Mouse (Mus musculus): ENCODE measurements around the gene Olfr620. TPM values are rescaled to one million over a fixed set of nuclear protein-coding genes. Genes with fewer than 3 reads are reported as not detected.

Olfr620 gene
- total and polyA plus RNA-seq, 3 experiments: not detected

- Histone ChIP-seq H3K36me3 (replicated peaks in 1 of 2; ENCODE audit: control insufficient read depth in 1 of 2, insufficient read depth in 1 of 2, low read length in 1 of 2) (no peaks in the 10 kb centered on the region), H3K4me3 (replicated peaks in 1 of 3; ENCODE audit: low read depth in 2 of 3, low read length in 2 of 3, poor library complexity in 1 of 3) (no peak within 1 kb of the TSS), H3K27ac (ENCODE audit: insufficient read depth, low read depth) (no peak within 1 kb of the TSS), H3K9me3 (replicated peaks; ENCODE audit: low read length) (no peaks in the 10 kb centered on the region), H3K9ac (ENCODE audit: insufficient read depth, low read depth) (no peak within 1 kb of the TSS), H3K27me3 (replicated peaks) (no peaks in the 10 kb centered on the region), H3K4me1 (ENCODE audit: control insufficient read depth in 1 of 2, insufficient read depth in 2 of 2) (no peaks in the 10 kb centered on the region), H3K4me2 (ENCODE audit: insufficient read depth, low read depth, poor library complexity, severe bottlenecking) (no peak within 1 kb of the TSS), H3K79me2 (replicated peaks; ENCODE audit: control insufficient read depth, extremely low read depth, insufficient read depth, poor library complexity, severe bottlenecking) (no peaks in the 10 kb centered on the region)
- no peak for DNase-seq (ENCODE audit: extremely low read depth)
- no peak for TF ChIP-seq ETS1 (conservative IDR thresholded peaks at IDR 0.05; ENCODE audit: low read depth, low read length)
- TF ChIP-seq POLR2AphosphoS2 (IDR thresholded peaks at IDR 0.05; ENCODE audit: low read depth, low read length): no peak
- TF ChIP-seq E2F4 (IDR thresholded peaks at IDR 0.05; ENCODE audit: insufficient replicate concordance, low read depth, low read length): no peak
- no peak for TF ChIP-seq GABPA (IDR thresholded peaks at IDR 0.05; ENCODE audit: insufficient replicate concordance, low read depth, low read length)
- no peak for TF ChIP-seq MXI1 (IDR thresholded peaks at IDR 0.05; ENCODE audit: low read depth, low read length)
- no peak for TF ChIP-seq RAD21 (IDR thresholded peaks at IDR 0.05; ENCODE audit: low read depth, low read length)
- dilution Hi-C loops (cut with MboI; ENCODE audit: extremely low pct_ligation_motif_present, extremely low pct_unique_long_range_greater_than_20kb, low sequenced_read_pairs): no loop called here
- in situ Hi-C loops (cut with MboI; ENCODE audit: low pct_ligation_motif_present, low pct_unique_long_range_greater_than_20kb, low sequenced_read_pairs): no loop called here
Measured at GRCm38 (mm10) chr7:103589803-103590202, 22.5 kb downstream of the Olfr620 start, which contains the start of gene Olfr618. Olfr618 (plus strand) TSS chr7:103590103.

GRCm38 (mm10) chr7:103572761-103573160 is 39.6 kb downstream of the Olfr620 start, which contains the start of gene Olfr617:
Olfr617 (plus strand) TSS chr7:103573061.
- Histone ChIP-seq H3K27ac (ENCODE audit: insufficient read depth, low read depth) (no peak within 1 kb of the TSS), H3K36me3 (replicated peaks in 1 of 2; ENCODE audit: control insufficient read depth in 1 of 2, insufficient read depth in 1 of 2, low read length in 1 of 2) (no peaks in the 10 kb centered on the region), H3K4me2 (ENCODE audit: insufficient read depth, low read depth, poor library complexity, severe bottlenecking) (no peak within 1 kb of the TSS), H3K9ac (ENCODE audit: insufficient read depth, low read depth) (no peak within 1 kb of the TSS), H3K4me1 (ENCODE audit: control insufficient read depth in 1 of 2, insufficient read depth in 2 of 2) (no peaks in the 10 kb centered on the region), H3K4me3 (replicated peaks in 1 of 3; ENCODE audit: low read depth in 2 of 3, low read length in 2 of 3, poor library complexity in 1 of 3) (no peak within 1 kb of the TSS), H3K27me3 (replicated peaks) (no peaks in the 10 kb centered on the region), H3K79me2 (replicated peaks; ENCODE audit: control insufficient read depth, extremely low read depth, insufficient read depth, poor library complexity, severe bottlenecking) (no peaks in the 10 kb centered on the region), H3K9me3 (replicated peaks; ENCODE audit: low read length) (no peaks in the 10 kb centered on the region)
- in situ Hi-C loops (cut with MboI; ENCODE audit: low pct_ligation_motif_present, low pct_unique_long_range_greater_than_20kb, low sequenced_read_pairs) (no loop called here), dilution Hi-C loops (cut with MboI; ENCODE audit: extremely low pct_ligation_motif_present, extremely low pct_unique_long_range_greater_than_20kb, low sequenced_read_pairs) (no loop called here)
- DNase-seq (ENCODE audit: extremely low read depth): no peak
- TF ChIP-seq RCOR1 (conservative IDR thresholded peaks at IDR 0.05; ENCODE audit: low read depth, low read length): no peak
- TF ChIP-seq ZC3H11A (IDR thresholded peaks at IDR 0.05; ENCODE audit: low read depth, low read length): no peak

GRCm38 (mm10) chr7:103569043-103569442 is 43.3 kb downstream of the Olfr620 start, which contains the start of gene Olfr616:
Olfr616 (minus strand) TSS chr7:103569143.
- H3K4me2 ChIP-seq (ENCODE audit: insufficient read depth, low read depth, poor library complexity, severe bottlenecking): no peak within 1 kb of the TSS
- dilution Hi-C loops (cut with MboI; ENCODE audit: extremely low pct_ligation_motif_present, extremely low pct_unique_long_range_greater_than_20kb, low sequenced_read_pairs): no loop called here

More at GRCm38 (mm10) chr7:103569043-103569442, 43.3 kb downstream of the Olfr620 start, which contains the start of gene Olfr616:
- DNase-seq (ENCODE audit: extremely low read depth): no peak
- Histone ChIP-seq H3K9me3 (replicated peaks; ENCODE audit: low read length) (no peaks in the 10 kb centered on the region), H3K4me1 (ENCODE audit: control insufficient read depth in 1 of 2, insufficient read depth in 2 of 2) (no peaks in the 10 kb centered on the region), H3K27ac (ENCODE audit: insufficient read depth, low read depth) (no peak within 1 kb of the TSS), H3K4me3 (replicated peaks in 1 of 3; ENCODE audit: low read depth in 2 of 3, low read length in 2 of 3, poor library complexity in 1 of 3) (no peak within 1 kb of the TSS), H3K79me2 (replicated peaks; ENCODE audit: control insufficient read depth, extremely low read depth, insufficient read depth, poor library complexity, severe bottlenecking) (no peaks in the 10 kb centered on the region), H3K36me3 (replicated peaks in 1 of 2; ENCODE audit: control insufficient read depth in 1 of 2, insufficient read depth in 1 of 2, low read length in 1 of 2) (no peaks in the 10 kb centered on the region), H3K9ac (ENCODE audit: insufficient read depth, low read depth) (no peak within 1 kb of the TSS), H3K27me3 (replicated peaks) (no peaks in the 10 kb centered on the region)
- in situ Hi-C loops (cut with MboI; ENCODE audit: low pct_ligation_motif_present, low pct_unique_long_range_greater_than_20kb, low sequenced_read_pairs): no loop called here
- no peak for TF ChIP-seq JUND (conservative IDR thresholded peaks at IDR 0.05; ENCODE audit: low read depth, low read length)
- no peak for TF ChIP-seq USF1 (IDR thresholded peaks at IDR 0.05; ENCODE audit: low read depth, low read length)
- TF ChIP-seq EP300 (IDR thresholded peaks at IDR 0.05; ENCODE audit: low read length): no peak
- TF ChIP-seq BHLHE40 (IDR thresholded peaks at IDR 0.05; ENCODE audit: low read depth, low read length): no peak
- no peak for TF ChIP-seq PAX5 (IDR thresholded peaks at IDR 0.05; ENCODE audit: low read length)
- no peak for TF ChIP-seq CHD2 (IDR thresholded peaks at IDR 0.05; ENCODE audit: low read length)
- no peak for TF ChIP-seq NRF1 (IDR thresholded peaks at IDR 0.05; ENCODE audit: low read depth, low read length)

All from CH12.LX (cell line).